Mouse (Mus musculus) intestine, embryonic 14.5 days (tissue): ENCODE results near the gene Lrrfip2. TPM values are rescaled to one million over a fixed set of nuclear protein-coding genes. Genes with fewer than 3 reads are reported as not detected.

Experiments used
- ATAC-seq: fragments of 200-750 bp; cut with Nextera tagmentation; replicated peaks from 2 replicates; pipeline ENCODE4 v1.8.0; 2017; ENCODE audit warnings: low read depth, moderate number of reproducible peaks, moderate TSS enrichment, moderate library complexity; ENCODE audit not compliant: low FRiP score, low TSS enrichment
- DNase-seq: peaks from one replicate; pipeline ENCODE4 v3.0.0-alpha.2; 2018; ENCODE audit warnings: low spot score
- H3K27ac ChIP-seq: fragments of 300-500 bp; sonication (generic); 2 replicates; pipeline ENCODE4 v1.5.1; 2014; ENCODE audit warnings: low read depth, mild to moderate bottlenecking, control low read depth
- H3K27me3 ChIP-seq: fragments of 300-500 bp; sonication (generic); replicated peaks from 2 replicates; pipeline ENCODE4 v1.6.1; 2014; ENCODE audit warnings: low read length, control low read depth; ENCODE audit not compliant: control insufficient read depth, insufficient read depth
- H3K36me3 ChIP-seq: fragments of 300-500 bp; sonication (generic); 2 replicates; pipeline ENCODE4 v1.6.1; 2014; ENCODE audit warnings: low read length, control low read depth; ENCODE audit not compliant: control insufficient read depth, insufficient read depth
- H3K4me1 ChIP-seq: fragments of 300-500 bp; sonication (generic); replicated peaks from 2 replicates; pipeline ENCODE4 v1.6.1; 2014; ENCODE audit warnings: low read length, control low read depth, mixed read lengths; ENCODE audit not compliant: control insufficient read depth, insufficient read depth
- H3K4me2 ChIP-seq: fragments of 300-500 bp; sonication (generic); 2 replicates; pipeline ENCODE4 v1.6.1; 2014; ENCODE audit warnings: low read length
- H3K4me3 ChIP-seq: fragments of 300-500 bp; sonication (generic); 2 replicates; pipeline ENCODE4 v1.5.1; 2014; ENCODE audit warnings: low read depth, low read length, control low read depth, mixed read lengths
- H3K9ac ChIP-seq: fragments of 300-500 bp; sonication (generic); 2 replicates; pipeline ENCODE4 v1.6.1; 2014; ENCODE audit warnings: mild to moderate bottlenecking, low read length
- H3K9me3 ChIP-seq: fragments of 300-500 bp; sonication (generic); 2 replicates; pipeline ENCODE4 v1.6.1; 2016; ENCODE audit warnings: low read length, control low read depth; ENCODE audit not compliant: control insufficient read depth
- WGBS: fragments of 180-500 bp; shearing (Covaris S2); extraction: QIAGEN DNeasy Blood & Tissue Kit; methylation state at CpG from one replicate; pipeline ENCODE4 v1.1.7; 2014; 5-methylcytosine and 5-hydroxymethylcytosine counted together
- polyA plus RNA-seq: library from polyadenylated mRNA; unstranded; fragments of >200 nt; fragmentation: Nextera tagmentation; extraction: Ambion mirVana; gene quantifications from 2 replicates; pipeline ENCODE4 v1.2.1, GENCODE M21; 2014

Gene Lrrfip2
- polyA plus RNA-seq, 1 experiment from 2014 or later = 34.4 TPM

DNA sequence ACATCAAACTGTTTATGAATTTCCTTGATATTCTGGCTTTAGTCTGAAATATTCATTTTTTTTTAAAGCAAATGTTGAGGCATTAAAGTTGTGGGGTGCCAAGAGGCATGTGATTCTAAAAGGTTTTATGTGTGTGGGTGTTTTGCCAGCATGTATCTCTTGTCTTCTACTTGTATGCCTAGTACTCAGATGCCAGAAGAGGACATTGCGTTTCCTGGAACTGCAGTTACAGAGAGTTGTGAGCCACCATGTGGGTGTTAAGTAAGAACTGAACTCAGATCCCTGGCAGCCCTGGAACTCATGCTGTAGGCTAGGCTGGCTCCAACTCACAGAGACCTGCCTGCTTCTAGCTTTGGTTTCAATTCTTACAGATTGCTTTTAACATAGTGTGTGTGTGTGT lies 42.2 kb downstream of the Lrrfip2 start:
- no peak overlapping the region for H3K4me2 ChIP-seq
- H3K4me1 ChIP-seq = no peaks in the 10 kb centered on the region
- no peaks in the 10 kb centered on the region for H3K27me3 ChIP-seq
- no peak overlapping the region for H3K9ac ChIP-seq
- H3K4me3 ChIP-seq = no peak overlapping the region
- ATAC-seq (no peak), DNase-seq (no peak)
- H3K27ac ChIP-seq = no peak overlapping the region
- H3K9me3 ChIP-seq = no peaks in the 10 kb centered on the region
- peaks cover 6% of the 10 kb centered on the region; the same call in 1 of the 2 replicates for H3K36me3 ChIP-seq
- WGBS = 94% methylated on average over 1 of the region's 1 CpGs

DNA sequence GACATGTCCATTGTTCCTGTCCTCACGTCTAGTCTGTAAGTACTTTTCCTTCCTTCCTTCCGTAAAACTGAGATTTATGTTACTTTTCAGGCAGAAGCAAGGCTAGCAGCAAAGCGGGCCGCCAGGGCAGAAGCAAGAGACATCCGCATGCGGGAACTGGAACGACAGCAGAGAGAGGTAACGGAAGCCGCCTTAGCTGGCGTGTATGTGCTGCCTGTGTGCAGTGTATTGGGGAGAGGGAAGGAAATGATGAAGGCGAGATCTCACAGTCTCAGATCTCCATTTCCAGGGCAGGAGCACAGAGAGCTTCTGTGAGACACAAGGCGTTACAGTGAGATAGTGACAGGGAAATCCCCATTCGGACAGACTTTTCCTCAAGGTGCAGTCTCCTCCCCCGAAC lies 43.8 kb downstream of the Lrrfip2 start:
- Histone ChIP-seq H3K27ac (no peak overlapping the region), H3K9me3 (no peaks in the 10 kb centered on the region), H3K4me1 (no peaks in the 10 kb centered on the region), H3K4me2 (no peak overlapping the region), H3K4me3 (no peak overlapping the region), H3K36me3 (peaks cover 6% of the 10 kb centered on the region; the same call in 1 of the 2 replicates), H3K27me3 (no peaks in the 10 kb centered on the region), H3K9ac (no peak overlapping the region)
- DNase-seq = no peak
- WGBS = 74% methylated on average over 14 of the region's 14 CpGs
- no peak for ATAC-seq

DNA sequence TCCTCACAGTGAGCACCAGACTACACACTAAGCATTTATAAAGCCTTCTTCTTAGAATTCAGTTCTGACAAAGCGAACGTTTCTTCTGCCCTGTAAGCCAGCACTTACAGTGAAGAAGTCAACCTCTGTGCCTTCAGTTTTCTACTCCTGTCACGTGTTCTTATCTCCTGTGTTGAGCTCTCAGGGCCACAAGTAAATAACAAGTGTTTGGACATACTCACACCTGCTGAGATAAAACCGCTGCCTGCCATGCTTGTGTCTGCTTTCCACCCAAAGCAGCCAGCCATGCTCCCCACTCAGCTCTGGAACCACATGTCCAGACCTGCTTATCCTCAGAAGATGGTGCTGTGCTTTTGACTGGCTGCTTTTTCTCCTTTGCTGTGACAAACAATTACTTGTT lies 49.2 kb downstream of the Lrrfip2 start:
- DNase-seq = no peak
- Histone ChIP-seq H3K9me3 (no peaks in the 10 kb centered on the region), H3K36me3 (peaks cover 6% of the 10 kb centered on the region; the same call in 1 of the 2 replicates), H3K9ac (no peak overlapping the region), H3K4me3 (no peak overlapping the region), H3K4me2 (no peak overlapping the region), H3K27ac (no peak overlapping the region), H3K4me1 (no peaks in the 10 kb centered on the region), H3K27me3 (no peaks in the 10 kb centered on the region)
- ATAC-seq = no peak
- 45% methylated on average over 4 of the region's 4 CpGs for WGBS

DNA sequence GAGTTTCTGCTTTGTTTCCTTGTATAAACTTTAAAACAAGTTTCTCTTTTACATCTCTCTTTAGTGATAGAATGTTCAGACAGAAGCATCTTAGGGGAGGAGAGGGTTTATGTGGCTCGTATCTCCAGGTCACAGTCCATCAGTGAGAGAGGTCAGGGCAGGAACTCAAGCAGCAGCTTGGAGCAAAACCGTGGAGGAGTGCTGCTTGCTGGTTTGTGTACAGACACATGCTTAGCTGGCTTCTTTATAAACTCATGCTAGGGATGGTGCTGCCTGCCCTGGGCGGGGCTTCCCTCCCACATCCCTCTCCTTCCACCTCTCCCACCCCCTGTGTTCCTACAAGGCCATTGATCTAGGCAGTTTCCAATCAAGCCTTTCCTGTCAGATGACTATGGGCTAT lies 53.0 kb downstream of the Lrrfip2 start:
- H3K9ac ChIP-seq = no peak overlapping the region
- H3K4me1 ChIP-seq = no peaks in the 10 kb centered on the region
- no peak overlapping the region for H3K4me3 ChIP-seq
- no peak for ATAC-seq
- H3K36me3 ChIP-seq = no peaks in the 10 kb centered on the region
- no peaks in the 10 kb centered on the region for H3K27me3 ChIP-seq
- WGBS = 27% methylated on average over 3 of the region's 3 CpGs
- H3K9me3 ChIP-seq = no peaks in the 10 kb centered on the region
- DNase-seq = no peak
- H3K4me2 ChIP-seq = no peak overlapping the region
- no peak overlapping the region for H3K27ac ChIP-seq

DNA sequence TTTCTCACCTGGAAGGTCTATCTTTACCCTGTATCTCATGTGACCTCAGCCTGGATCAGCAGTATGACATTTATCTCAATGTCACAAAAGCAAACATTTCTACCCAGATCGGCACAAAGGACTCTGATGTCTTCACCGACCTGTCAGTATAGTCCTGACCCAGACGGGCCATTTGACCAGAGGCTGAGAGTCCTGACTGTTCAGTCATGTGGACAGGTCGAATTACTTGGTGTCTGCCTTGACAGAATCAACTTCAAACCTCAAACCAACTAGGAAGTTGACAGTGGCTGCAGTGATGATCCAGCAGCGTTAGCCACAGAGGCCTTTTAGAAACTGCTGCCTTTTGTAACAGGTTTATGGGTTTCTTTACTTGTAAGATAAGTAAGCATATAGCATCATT lies 56.7 kb downstream of the Lrrfip2 start:
- Histone ChIP-seq H3K27ac (no peak overlapping the region), H3K4me1 (no peaks in the 10 kb centered on the region), H3K27me3 (no peaks in the 10 kb centered on the region), H3K4me3 (no peak overlapping the region), H3K9me3 (no peaks in the 10 kb centered on the region), H3K9ac (no peak overlapping the region), H3K36me3 (no peaks in the 10 kb centered on the region), H3K4me2 (no peak overlapping the region)
- ATAC-seq = no peak
- no peak for DNase-seq
- 47% methylated on average over 5 of the region's 5 CpGs for WGBS

DNA sequence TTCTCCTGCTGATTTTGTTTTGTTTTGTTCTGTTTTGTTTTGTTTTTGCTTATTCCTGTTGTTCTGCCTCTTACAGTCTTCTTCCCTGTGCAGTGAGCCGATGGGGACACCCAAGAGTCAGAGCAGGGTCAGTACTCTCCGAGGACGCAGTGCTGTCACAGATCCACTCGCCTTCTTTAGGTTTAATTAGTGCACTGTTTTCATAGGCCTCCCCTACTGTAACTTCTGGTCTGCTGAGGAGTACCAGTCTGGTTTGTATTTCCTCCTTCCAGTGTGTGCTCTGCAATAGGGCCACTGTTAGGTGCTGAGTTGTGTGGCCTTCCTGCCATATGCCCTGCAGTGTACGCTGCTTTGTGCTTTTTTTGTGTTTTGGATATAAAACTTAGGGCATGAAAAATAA lies 61.6 kb downstream of the Lrrfip2 start:
- H3K4me1 ChIP-seq = no peaks in the 10 kb centered on the region
- no peaks in the 10 kb centered on the region for H3K36me3 ChIP-seq
- H3K4me3 ChIP-seq = no peak overlapping the region
- ATAC-seq = no peak
- no peak overlapping the region for H3K27ac ChIP-seq
- no peak overlapping the region for H3K9ac ChIP-seq
- H3K27me3 ChIP-seq = no peaks in the 10 kb centered on the region
- H3K4me2 ChIP-seq = no peak overlapping the region
- 89% methylated on average over 5 of the region's 5 CpGs for WGBS
- DNase-seq = no peak
- H3K9me3 ChIP-seq = no peaks in the 10 kb centered on the region

DNA sequence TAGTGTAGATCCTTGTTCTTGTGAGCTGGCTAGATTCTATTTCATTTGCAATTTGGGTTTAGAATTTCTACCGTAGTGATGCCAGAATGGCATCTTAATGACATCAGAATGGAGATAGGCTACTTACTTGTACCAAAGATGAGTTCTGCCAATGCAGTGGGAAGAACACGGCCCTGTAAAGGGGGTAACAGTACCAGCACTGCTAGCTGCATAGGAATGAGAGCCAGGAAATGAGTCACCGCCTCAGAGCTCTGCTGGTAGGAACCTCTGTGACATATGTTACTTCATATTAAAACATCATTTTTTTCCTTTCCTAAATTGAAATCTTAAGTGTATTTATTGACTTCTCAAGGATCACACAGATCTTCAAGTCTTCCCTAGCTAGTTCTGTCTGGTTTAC lies 64.8 kb downstream of the Lrrfip2 start:
- ATAC-seq (no peak), DNase-seq (no peak)
- Histone ChIP-seq H3K4me1 (no peaks in the 10 kb centered on the region), H3K9ac (no peak overlapping the region), H3K27me3 (no peaks in the 10 kb centered on the region), H3K27ac (no peak overlapping the region), H3K4me3 (no peak overlapping the region), H3K4me2 (no peak overlapping the region), H3K36me3 (no peaks in the 10 kb centered on the region), H3K9me3 (no peaks in the 10 kb centered on the region)
- 74% methylated on average over 3 of the region's 3 CpGs for WGBS

DNA sequence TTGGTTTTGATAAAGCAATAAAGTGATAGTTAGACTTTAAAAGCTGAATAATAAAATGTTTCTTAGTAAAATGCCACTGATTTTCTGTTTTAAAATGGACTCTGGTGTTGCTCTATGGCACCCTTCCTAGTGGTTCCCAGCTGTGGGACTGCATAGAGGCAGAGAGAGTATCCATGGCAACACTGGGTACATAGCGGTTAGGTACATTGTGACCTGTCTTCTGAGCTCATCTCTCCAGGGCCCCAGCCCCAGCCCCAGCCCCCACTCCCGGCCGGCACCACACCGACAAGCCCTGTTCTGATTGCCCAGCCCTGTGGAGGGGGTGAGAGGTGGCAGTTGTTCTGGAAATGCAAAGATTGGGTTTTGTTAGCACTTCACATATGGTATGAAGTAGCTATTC lies 67.5 kb downstream of the Lrrfip2 start:
- no peak overlapping the region for H3K27ac ChIP-seq
- H3K27me3 ChIP-seq = no peaks in the 10 kb centered on the region
- H3K4me2 ChIP-seq = no peak overlapping the region
- no peak overlapping the region for H3K9ac ChIP-seq
- no peaks in the 10 kb centered on the region for H3K9me3 ChIP-seq
- DNase-seq (no peak), ATAC-seq (no peak)
- H3K4me1 ChIP-seq = no peaks in the 10 kb centered on the region
- H3K36me3 ChIP-seq = peaks cover 9% of the 10 kb centered on the region
- H3K4me3 ChIP-seq = no peak overlapping the region
- 71% methylated on average over 4 of the region's 4 CpGs for WGBS

DNA sequence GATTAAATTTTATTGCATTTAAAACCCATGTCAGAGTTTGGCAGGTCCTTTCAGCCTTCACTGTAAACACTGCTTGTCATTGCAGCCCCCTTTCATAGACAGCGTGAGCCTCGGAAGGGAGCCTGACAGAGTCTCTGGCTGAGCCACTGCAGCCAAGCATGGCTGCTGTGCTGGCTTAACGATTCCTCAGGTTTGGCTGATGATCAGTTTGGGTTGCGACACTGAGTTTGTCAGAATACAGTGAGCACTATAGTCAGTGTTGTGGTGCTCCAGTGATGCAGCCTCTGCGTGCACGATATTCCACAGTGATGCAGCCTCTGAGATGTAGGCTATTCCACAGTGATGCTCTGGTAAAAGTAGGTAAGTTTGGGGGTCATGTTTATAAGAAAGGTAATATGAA lies 69.5 kb downstream of the Lrrfip2 start:
- no peak overlapping the region for H3K4me3 ChIP-seq
- DNase-seq = no peak
- no peak for ATAC-seq
- no peaks in the 10 kb centered on the region for H3K9me3 ChIP-seq
- H3K4me2 ChIP-seq = no peak overlapping the region
- no peaks in the 10 kb centered on the region for H3K27me3 ChIP-seq
- no peak overlapping the region for H3K9ac ChIP-seq
- H3K27ac ChIP-seq = no peak overlapping the region
- H3K4me1 ChIP-seq = no peaks in the 10 kb centered on the region
- peaks cover 20% of the 10 kb centered on the region for H3K36me3 ChIP-seq
- WGBS = 93% methylated on average over 6 of the region's 6 CpGs
